Mouse (Mus musculus): ENCODE data around the gene Lsg1. TPM values are rescaled to one million over a fixed set of nuclear protein-coding genes. Genes with fewer than 3 reads are reported as not detected.

Gene Lsg1
- 69.4 and 73.0 TPM in 2 replicates for polyA plus RNA-seq (2015; fragmentation: Nextera tagmentation; extraction: Ambion mirVana)

- WGBS, result 3% methylated on average over 35 of the region's 35 CpGs
- H3K4me2 ChIP-seq, result peak within 1 kb of the TSS; percentile 85
- peak; percentile 93 for ATAC-seq (replicated peaks; ENCODE audit: low FRiP score)
- H3K27me3 ChIP-seq, result peaks cover 3% of the 10 kb centered on the region; the same call in 1 of the 2 replicates
- peaks cover 12% of the 10 kb centered on the region for H3K4me1 ChIP-seq
- H3K4me3 ChIP-seq (replicated peaks), result peak within 1 kb of the TSS; percentile 66
- H3K9me3 ChIP-seq (replicated peaks), result no peaks in the 10 kb centered on the region
- peak within 1 kb of the TSS; percentile 48 for H3K27ac ChIP-seq
- H3K9ac ChIP-seq, result peak within 1 kb of the TSS; percentile 71
- H3K36me3 ChIP-seq, result peaks cover 30% of the 10 kb centered on the region
Observed at GRCm38 (mm10) chr16:30587494-30588327, at the start of gene Lsg1. Gene Lsg1 (minus strand): TSS chr16:30587592.

- Histone ChIP-seq H3K4me2 (no peak overlapping the region), H3K36me3 (no peaks in the 10 kb centered on the region), H3K4me3 (replicated peaks) (no peak overlapping the region), H3K27me3 (no peaks in the 10 kb centered on the region), H3K4me1 (peaks cover 5% of the 10 kb centered on the region; the same call in 1 of the 2 replicates), H3K9ac (no peak overlapping the region), H3K9me3 (replicated peaks) (no peaks in the 10 kb centered on the region), H3K27ac (peak overlapping the region; percentile 38; the same call in 1 of the 2 replicates)
- ATAC-seq (replicated peaks; ENCODE audit: low FRiP score), result peak; percentile 71
- 37% methylated on average over 8 of the region's 8 CpGs for WGBS
Observed at GRCm38 (mm10) chr16:30633906-30634746, 46.7 kb upstream of the Lsg1 start.

- no peak overlapping the region for H3K4me2 ChIP-seq
- H3K9me3 ChIP-seq (replicated peaks), result no peaks in the 10 kb centered on the region
- no peak overlapping the region for H3K9ac ChIP-seq
- no peak for ATAC-seq (replicated peaks; ENCODE audit: low FRiP score)
- H3K4me1 ChIP-seq, result peaks cover 8% of the 10 kb centered on the region; the same call in 1 of the 2 replicates
- no peaks in the 10 kb centered on the region for H3K36me3 ChIP-seq
- no peak overlapping the region for H3K27ac ChIP-seq
- no peak overlapping the region for H3K4me3 ChIP-seq (replicated peaks)
- H3K27me3 ChIP-seq, result no peaks in the 10 kb centered on the region
- WGBS, result 88% methylated on average over 5 of the region's 5 CpGs
Observed at GRCm38 (mm10) chr16:30629509-30629908, 42.1 kb upstream of the Lsg1 start.

GRCm38 (mm10) chr16:30628401-30628800 is 41.0 kb upstream of the Lsg1 start:
- Histone ChIP-seq H3K4me3 (replicated peaks) (no peak overlapping the region), H3K27ac (no peak overlapping the region)
- WGBS, result 68% methylated on average over 6 of the region's 6 CpGs

GRCm38 (mm10) chr16:30627586-30628337 is 40.4 kb upstream of the Lsg1 start:
- no peak for ATAC-seq (replicated peaks; ENCODE audit: low FRiP score)
- Histone ChIP-seq H3K4me1 (0 out of 2 replicates have a peak, but pooled peaks cover 2% of the 10 kb centered on the region), H3K27me3 (no peaks in the 10 kb centered on the region), H3K4me2 (no peak overlapping the region), H3K9me3 (replicated peaks) (no peaks in the 10 kb centered on the region), H3K9ac (no peak overlapping the region), H3K27ac (peak overlapping the region; percentile 41; the same call in 1 of the 2 replicates), H3K36me3 (no peaks in the 10 kb centered on the region), H3K4me3 (replicated peaks) (no peak overlapping the region)
- WGBS, result 72% methylated on average over 11 of the region's 11 CpGs

More at GRCm38 (mm10) chr16:30628401-30628800, 41.0 kb upstream of the Lsg1 start:
- Histone ChIP-seq H3K4me2 (no peak overlapping the region), H3K27me3 (no peaks in the 10 kb centered on the region), H3K4me1 (0 out of 2 replicates have a peak, but pooled peaks cover 2% of the 10 kb centered on the region), H3K9me3 (replicated peaks) (no peaks in the 10 kb centered on the region), H3K36me3 (no peaks in the 10 kb centered on the region), H3K9ac (no peak overlapping the region)
- no peak for ATAC-seq (replicated peaks; ENCODE audit: low FRiP score)

DNA sequence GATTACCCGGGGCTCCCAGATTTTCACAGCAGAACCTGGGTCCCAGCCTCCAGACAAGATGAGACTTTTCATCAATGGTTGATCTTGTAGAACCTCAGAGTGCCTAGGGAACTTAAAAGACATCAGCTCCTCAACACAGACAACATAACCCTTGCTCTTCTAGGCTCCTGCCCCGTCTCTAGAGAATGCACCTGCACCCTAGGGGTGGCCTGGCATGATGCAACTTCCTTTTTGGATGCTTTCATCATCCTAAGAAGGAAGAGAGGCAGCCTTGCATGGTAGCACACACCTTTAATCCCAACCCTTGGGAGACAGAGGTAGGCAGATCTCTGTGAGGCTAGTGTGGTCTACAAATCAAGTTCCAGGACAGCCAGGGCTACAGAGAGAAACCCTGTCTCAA is 37.2 kb upstream of the Lsg1 start:
- no peak overlapping the region for H3K27ac ChIP-seq
- no peaks in the 10 kb centered on the region for H3K27me3 ChIP-seq
- WGBS, result 63% methylated on average over 2 of the region's 2 CpGs
- H3K9me3 ChIP-seq (replicated peaks), result no peaks in the 10 kb centered on the region
- no peaks in the 10 kb centered on the region for H3K36me3 ChIP-seq
- 0 out of 2 replicates have a peak, but pooled peaks cover 2% of the 10 kb centered on the region for H3K4me1 ChIP-seq
- H3K4me3 ChIP-seq (replicated peaks), result no peak overlapping the region
- no peak overlapping the region for H3K4me2 ChIP-seq
- ATAC-seq (replicated peaks; ENCODE audit: low FRiP score), result no peak
- no peak overlapping the region for H3K9ac ChIP-seq

- no peaks in the 10 kb centered on the region for H3K27me3 ChIP-seq
- H3K4me3 ChIP-seq (replicated peaks), result no peak overlapping the region
- 0 out of 2 replicates have a peak, but pooled peaks cover 2% of the 10 kb centered on the region for H3K4me1 ChIP-seq
- WGBS, result 75% methylated on average over 7 of the region's 7 CpGs
- no peak overlapping the region for H3K9ac ChIP-seq
- no peak overlapping the region for H3K4me2 ChIP-seq
- no peak overlapping the region for H3K27ac ChIP-seq
- no peaks in the 10 kb centered on the region for H3K9me3 ChIP-seq (replicated peaks)
- ATAC-seq (replicated peaks; ENCODE audit: low FRiP score), result no peak
- no peaks in the 10 kb centered on the region for H3K36me3 ChIP-seq
Observed at GRCm38 (mm10) chr16:30623645-30624044, 36.3 kb upstream of the Lsg1 start.

- H3K36me3 ChIP-seq, result no peaks in the 10 kb centered on the region
- H3K27me3 ChIP-seq, result no peaks in the 10 kb centered on the region
- H3K9me3 ChIP-seq (replicated peaks), result no peaks in the 10 kb centered on the region
- no peak overlapping the region for H3K9ac ChIP-seq
- H3K27ac ChIP-seq, result no peak overlapping the region
- no peak for ATAC-seq (replicated peaks; ENCODE audit: low FRiP score)
- 86% methylated on average over 3 of the region's 3 CpGs for WGBS
- 0 out of 2 replicates have a peak, but pooled peaks cover 6% of the 10 kb centered on the region for H3K4me1 ChIP-seq
- H3K4me2 ChIP-seq, result no peak overlapping the region
- H3K4me3 ChIP-seq (replicated peaks), result no peak overlapping the region
Observed at GRCm38 (mm10) chr16:30616281-30616680, 28.9 kb upstream of the Lsg1 start.

DNA sequence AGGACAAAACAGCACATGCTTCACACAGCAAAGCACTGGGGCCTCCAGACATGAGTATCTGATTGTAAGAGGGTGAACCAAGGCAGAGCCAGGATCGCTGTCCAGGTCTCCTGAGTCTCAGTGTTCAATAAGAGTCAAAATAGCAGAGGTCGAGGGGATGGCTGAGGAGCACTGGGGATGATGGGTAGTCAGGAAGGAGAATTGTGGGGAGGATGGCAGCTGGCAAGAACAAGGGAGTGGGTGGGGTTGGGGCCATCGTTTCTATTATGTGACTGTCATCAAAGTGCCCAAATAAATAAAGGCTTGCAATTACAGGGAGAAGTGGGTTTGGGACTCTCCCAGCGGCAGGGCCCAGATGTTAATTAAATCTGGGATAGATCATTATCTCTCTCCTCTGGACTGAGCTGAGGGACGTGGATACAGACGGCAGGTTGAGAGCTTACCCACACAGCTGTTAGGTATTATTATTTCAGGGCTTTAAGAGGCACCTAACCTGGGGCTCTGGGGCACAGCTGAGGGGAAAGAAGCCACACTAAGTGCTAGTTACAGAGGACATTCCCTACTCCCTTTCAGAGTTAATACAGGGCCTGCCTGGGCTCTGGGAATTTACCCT is 27.4 kb upstream of the Lsg1 start:
- Histone ChIP-seq H3K4me2 (no peak overlapping the region), H3K9ac (no peak overlapping the region), H3K9me3 (replicated peaks) (no peaks in the 10 kb centered on the region), H3K27ac (no peak overlapping the region), H3K4me1 (0 out of 2 replicates have a peak, but pooled peaks cover 6% of the 10 kb centered on the region), H3K27me3 (no peaks in the 10 kb centered on the region), H3K4me3 (replicated peaks) (no peak overlapping the region), H3K36me3 (no peaks in the 10 kb centered on the region)
- ATAC-seq (replicated peaks; ENCODE audit: low FRiP score), result no peak
- WGBS, result 27% methylated on average over 6 of the region's 6 CpGs

GRCm38 (mm10) chr16:30614122-30614521 is 26.7 kb upstream of the Lsg1 start:
- Histone ChIP-seq H3K9ac (no peak overlapping the region), H3K27me3 (no peaks in the 10 kb centered on the region), H3K4me1 (0 out of 2 replicates have a peak, but pooled peaks cover 6% of the 10 kb centered on the region), H3K4me3 (replicated peaks) (no peak overlapping the region), H3K36me3 (no peaks in the 10 kb centered on the region), H3K27ac (no peak overlapping the region), H3K9me3 (replicated peaks) (no peaks in the 10 kb centered on the region), H3K4me2 (no peak overlapping the region)
- ATAC-seq (replicated peaks; ENCODE audit: low FRiP score), result no peak
- WGBS, result 21% methylated on average over 5 of the region's 5 CpGs

GRCm38 (mm10) chr16:30613122-30613521 is 25.7 kb upstream of the Lsg1 start:
- 0 out of 2 replicates have a peak, but pooled peaks cover 6% of the 10 kb centered on the region for H3K4me1 ChIP-seq
- no peaks in the 10 kb centered on the region for H3K36me3 ChIP-seq
- WGBS, result 82% methylated on average over 7 of the region's 7 CpGs
- H3K27me3 ChIP-seq, result no peaks in the 10 kb centered on the region
- H3K9me3 ChIP-seq (replicated peaks), result no peaks in the 10 kb centered on the region
- ATAC-seq (replicated peaks; ENCODE audit: low FRiP score), result no peak
- no peak overlapping the region for H3K9ac ChIP-seq
- H3K27ac ChIP-seq, result no peak overlapping the region
- no peak overlapping the region for H3K4me2 ChIP-seq
- no peak overlapping the region for H3K4me3 ChIP-seq (replicated peaks)
